Mouse (Mus musculus) bone marrow macrophage, adult 2 months (primary cell): ENCODE measurements around the gene Slamf7.

Experiments used
- CTCF ChIP-seq: IDR thresholded peaks from 2 replicates; pipeline ENCODE4 v1.5.1; 2012; ENCODE audit warnings: low read depth, mild to moderate bottlenecking, low read length, moderate library complexity
- POLR2A ChIP-seq: IDR thresholded peaks from 2 replicates; pipeline ENCODE4 v1.6.1; 2012; ENCODE audit warnings: mild to moderate bottlenecking, low read depth, low read length, borderline replicate concordance

GRCm38 (mm10) chr1:171663757-171664156, 10.9 kb upstream of the Slamf7 start:
- TF ChIP-seq POLR2A (no peak), CTCF (no peak)
